Mouse (Mus musculus) CH12.LX (cell line): ENCODE data around the gene 2210408I21Rik. TPM values are rescaled to one million over a fixed set of nuclear protein-coding genes. Genes with fewer than 3 reads are reported as not detected.

Experiments
- DNase-seq: peaks from one replicate; pipeline ENCODE4 v3.0.0-alpha.2; 2013; ENCODE audit errors: extremely low read depth
- H3K27ac ChIP-seq: 2 replicates; pipeline ENCODE4 v1.5.1; 2012; ENCODE audit warnings: low read depth, mild to moderate bottlenecking, control low read depth, moderate library complexity; ENCODE audit not compliant: insufficient read depth
- H3K27me3 ChIP-seq: replicated peaks from 2 replicates; pipeline ENCODE3; 2012; ENCODE audit warnings: inconsistent platforms
- H3K36me3 ChIP-seq, 2 experiments: replicated peaks in 1 of 2; 2 replicates each; pipeline versions ENCODE3 to v1.6.1; 2012; ENCODE audit warnings: inconsistent platforms in 1 of 2, low read length in 1 of 2, mild to moderate bottlenecking in 1 of 2, mixed read lengths in 1 of 2, moderate library complexity in 1 of 2; ENCODE audit not compliant: control insufficient read depth in 1 of 2, insufficient read depth in 1 of 2
- H3K4me1 ChIP-seq, 2 experiments: 2 replicates each; pipeline ENCODE4 v1.6.1; 2012; ENCODE audit warnings: inconsistent platforms in 1 of 2, moderate library complexity in 1 of 2; ENCODE audit not compliant: insufficient read depth in 2 of 2, control insufficient read depth in 1 of 2
- H3K4me2 ChIP-seq: 2 replicates; pipeline ENCODE4 v1.6.1; 2012; ENCODE audit warnings: low read depth, mild to moderate bottlenecking, control low read depth; ENCODE audit not compliant: poor library complexity, insufficient read depth, severe bottlenecking
- H3K4me3 ChIP-seq, 3 experiments: fragments of 150-350 bp in 1 of 3; sonication (generic) in 1 of 3; replicated peaks in 1 of 3; 2 replicates each; pipeline versions ENCODE3 to v1.5.1; 2011 to 2012; ENCODE audit warnings: low read depth in 2 of 3, low read length in 2 of 3, mild to moderate bottlenecking in 2 of 3, moderate library complexity in 2 of 3, control low read depth in 1 of 3, improper control_type of control experiment in 1 of 3, inconsistent platforms in 1 of 3, mixed read lengths in 1 of 3; ENCODE audit not compliant: poor library complexity in 1 of 3
- H3K79me2 ChIP-seq: replicated peaks from 2 replicates; pipeline ENCODE4 v1.6.1; 2012; ENCODE audit warnings: mild to moderate bottlenecking, moderate library complexity; ENCODE audit not compliant: control insufficient read depth, poor library complexity, insufficient read depth, severe bottlenecking; ENCODE audit errors: extremely low read depth
- H3K9ac ChIP-seq: 2 replicates; pipeline ENCODE4 v1.6.1; 2012; ENCODE audit warnings: low read depth, mild to moderate bottlenecking, control low read depth, moderate library complexity; ENCODE audit not compliant: insufficient read depth
- H3K9me3 ChIP-seq: replicated peaks from 2 replicates; pipeline ENCODE3; 2012; ENCODE audit warnings: low read length, inconsistent platforms, mixed read lengths
- BHLHE40 ChIP-seq: IDR thresholded peaks from 2 replicates; pipeline ENCODE4 v1.6.1; 2011; ENCODE audit warnings: mild to moderate bottlenecking, low read depth, low read length, improper control_type of control experiment
- CHD1 ChIP-seq: IDR thresholded peaks from 2 replicates; pipeline ENCODE4 v1.6.1; 2012; ENCODE audit warnings: low read depth, low read length, improper control_type of control experiment, inconsistent platforms
- CHD2 ChIP-seq: IDR thresholded peaks from 2 replicates; pipeline ENCODE4 v1.6.1; 2011; ENCODE audit warnings: low read length, improper control_type of control experiment
- EP300 ChIP-seq: IDR thresholded peaks from 2 replicates; pipeline ENCODE4 v1.6.1; 2011; ENCODE audit warnings: low read length, improper control_type of control experiment
- HCFC1 ChIP-seq: IDR thresholded peaks from 2 replicates; pipeline ENCODE4 v1.6.1; 2012; ENCODE audit warnings: low read depth, mild to moderate bottlenecking, inconsistent platforms, low read length, improper control_type of control experiment
- IRF4 ChIP-seq: IDR thresholded peaks from 2 replicates; pipeline ENCODE4 v1.6.1; 2014; ENCODE audit warnings: low read depth, mild to moderate bottlenecking, inconsistent platforms, low read length, improper control_type of control experiment
- KAT2A ChIP-seq: IDR thresholded peaks from 2 replicates; pipeline ENCODE4 v1.6.1; 2012; ENCODE audit warnings: low read length, improper control_type of control experiment, inconsistent platforms; ENCODE audit not compliant: insufficient replicate concordance
- MAX ChIP-seq: IDR thresholded peaks from 2 replicates; pipeline ENCODE4 v1.6.1; 2011; ENCODE audit warnings: low read length, improper control_type of control experiment
- MXI1 ChIP-seq: IDR thresholded peaks from 2 replicates; pipeline ENCODE4 v1.6.1; 2011; ENCODE audit warnings: mild to moderate bottlenecking, low read depth, low read length, improper control_type of control experiment
- MYC ChIP-seq: IDR thresholded peaks from 2 replicates; pipeline ENCODE4 v1.6.1; 2011; ENCODE audit warnings: low read depth, mild to moderate bottlenecking, improper control_type of control experiment, low read length
- NELFE ChIP-seq: IDR thresholded peaks from 2 replicates; pipeline ENCODE4 v1.6.1; 2011; ENCODE audit warnings: low read depth, low read length, improper control_type of control experiment
- SIN3A ChIP-seq: IDR thresholded peaks from 2 replicates; pipeline ENCODE4 v1.6.1; 2012; ENCODE audit warnings: low read length, improper control_type of control experiment, inconsistent platforms
- SMC3 ChIP-seq: IDR thresholded peaks from 2 replicates; pipeline ENCODE4 v1.6.1; 2011; ENCODE audit warnings: low read depth, low read length, improper control_type of control experiment
- TBP ChIP-seq: conservative IDR thresholded peaks from 2 replicates; pipeline ENCODE4 v1.6.1; 2011; ENCODE audit warnings: low read depth, low read length, improper control_type of control experiment
- USF1 ChIP-seq: IDR thresholded peaks from 2 replicates; pipeline ENCODE4 v1.6.1; 2014; ENCODE audit warnings: low read depth, mild to moderate bottlenecking, inconsistent platforms, low read length, improper control_type of control experiment
- ZC3H11A ChIP-seq: IDR thresholded peaks from 2 replicates; pipeline ENCODE4 v1.6.1; 2012; ENCODE audit warnings: low read depth, mild to moderate bottlenecking, inconsistent platforms, low read length, improper control_type of control experiment
- ZKSCAN1 ChIP-seq: IDR thresholded peaks from 2 replicates; pipeline ENCODE4 v1.6.1; 2012; ENCODE audit warnings: low read depth, inconsistent platforms, low read length, improper control_type of control experiment, borderline replicate concordance
- ZMIZ1 ChIP-seq: IDR thresholded peaks from 2 replicates; pipeline ENCODE4 v1.6.1; 2012; ENCODE audit warnings: low read depth, mild to moderate bottlenecking, inconsistent platforms, low read length, improper control_type of control experiment
- ZNF384 ChIP-seq: IDR thresholded peaks from 2 replicates; pipeline ENCODE4 v1.6.1; 2012; ENCODE audit warnings: low read depth, low read length, improper control_type of control experiment, inconsistent platforms
- dilution Hi-C: fragments of 300-500 bp; cut with MboI; formaldehyde crosslinking; loops from 2 replicates; pipeline ENCODE4 v1.14.3; 2020; ENCODE audit warnings: low sequenced_read_pairs; ENCODE audit not compliant: extremely low pct_unique_long_range_greater_than_20kb, extremely low pct_ligation_motif_present
- in situ Hi-C: fragments of 300-500 bp; cut with MboI; formaldehyde crosslinking; loops from 3 replicates; pipeline ENCODE4 v1.14.3; 2019; ENCODE audit warnings: low sequenced_read_pairs, low pct_ligation_motif_present, low pct_unique_long_range_greater_than_20kb, mixed read lengths
- polyA plus RNA-seq: library from polyadenylated mRNA; unstranded; fragments of >175 nt; gene quantifications from 2 replicates; pipeline ENCODE4 v1.2.1, GENCODE M21; 2012; ENCODE audit warnings: low read depth; ENCODE audit not compliant: insufficient read length
- total RNA-seq, 2 experiments: library from RNA; depleted of rRNA; stranded (reverse); fragments of 300-350 nt in 1 of 2; fragments of >200 nt in 1 of 2; gene quantifications; 2 replicates each; pipeline ENCODE4 v1.2.3; 2012 to 2014

The 2210408I21Rik gene
- total and polyA plus RNA-seq, 3 experiments: 5.6 to 14.7 (median 7.7) TPM

GRCm38 (mm10) chr13:77221072-77221471, 85.7 kb downstream of the 2210408I21Rik start:
- in situ Hi-C loops: loop anchor here (25.0 kb wide), 1 partner anchor 384 kb away; no protein-coding TSS in a partner anchor
- H3K27me3 ChIP-seq: no peaks in the 10 kb centered on the region
- H3K9me3 ChIP-seq: no peaks in the 10 kb centered on the region
- H3K4me1 ChIP-seq: no peaks in the 10 kb centered on the region
- no peak for DNase-seq
- H3K27ac ChIP-seq: no peak overlapping the region
- dilution Hi-C loops: no loop called here
- no peak overlapping the region for H3K9ac ChIP-seq
- peaks cover 0 to 2% of the 10 kb centered on the region in 2 experiments for H3K36me3 ChIP-seq
- H3K4me3 ChIP-seq: no peak overlapping the region
- H3K4me2 ChIP-seq: no peak overlapping the region
- H3K79me2 ChIP-seq: no peaks in the 10 kb centered on the region
- TF ChIP-seq ZC3H11A (no peak), ZKSCAN1 (no peak), ZNF384 (no peak), ZMIZ1 (no peak), BHLHE40 (no peak), USF1 (no peak), SIN3A (no peak), TBP (no peak), SMC3 (no peak), EP300 (no peak)

DNA sequence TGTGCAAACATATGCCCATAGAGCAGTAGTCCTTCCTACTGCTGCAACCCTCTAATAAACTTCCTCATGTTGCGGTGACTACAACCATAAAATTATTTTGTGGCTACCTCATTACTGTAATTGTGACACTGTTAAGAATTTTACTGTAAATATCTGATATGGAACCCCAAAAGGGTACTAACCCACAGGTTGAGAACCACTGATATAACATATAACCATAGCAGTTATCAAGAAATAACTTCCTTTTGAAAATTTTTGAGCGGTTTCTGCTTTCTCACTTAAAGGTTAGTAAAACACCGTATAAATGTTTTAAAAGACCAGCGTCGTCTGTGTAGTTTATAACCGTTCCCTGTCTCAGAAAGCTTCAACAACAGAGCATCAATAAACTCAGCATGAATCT, 121.2 kb downstream of the 2210408I21Rik start:
- Histone ChIP-seq H3K27ac (no peak overlapping the region), H3K4me3 (no peak overlapping the region), H3K79me2 (no peaks in the 10 kb centered on the region), H3K36me3 (no peaks in the 10 kb centered on the region), H3K4me1 (no peaks in the 10 kb centered on the region), H3K27me3 (no peaks in the 10 kb centered on the region), H3K4me2 (no peak overlapping the region), H3K9ac (no peak overlapping the region), H3K9me3 (no peaks in the 10 kb centered on the region)
- in situ Hi-C loops: no loop called here
- TF ChIP-seq NELFE (no peak), HCFC1 (no peak), CHD1 (no peak), MXI1 (no peak), KAT2A (no peak), MAX (no peak), IRF4 (no peak), MYC (no peak), CHD2 (no peak)
- dilution Hi-C loops: no loop called here
- DNase-seq: no peak
